Mouse (Mus musculus): ENCODE results near the gene Timp3.
"Not testable (repeated sequence)": the region's sequence is repeated elsewhere in the genome, so short reads cannot be mapped to it uniquely, and the experiment has no call there.

Timp3 gene

GRCm38 (mm10) chr10:86345645-86346044, 45.5 kb downstream of the Timp3 start:
- no peak for DNase-seq (ENCODE audit: extremely low read depth, insufficient read length, low spot score)

GRCm38 (mm10) chr10:86346235-86346840, 46.2 kb downstream of the Timp3 start:
- no peak for DNase-seq (ENCODE audit: extremely low read depth, insufficient read length, low spot score)

GRCm38 (mm10) chr10:86351287-86351686, 51.1 kb downstream of the Timp3 start:
- DNase-seq (ENCODE audit: extremely low read depth, insufficient read length, low spot score): no peak

GRCm38 (mm10) chr10:86352521-86352920, 52.3 kb downstream of the Timp3 start:
- no peak for DNase-seq (ENCODE audit: extremely low read depth, insufficient read length, low spot score)

GRCm38 (mm10) chr10:86356819-86357563, 56.8 kb downstream of the Timp3 start:
- DNase-seq (ENCODE audit: extremely low read depth, insufficient read length, low spot score): no peak

- DNase-seq (ENCODE audit: extremely low read depth, insufficient read length, low spot score): no peak
Measured at GRCm38 (mm10) chr10:86358307-86358975, 58.3 kb downstream of the Timp3 start.

- no peak for DNase-seq (ENCODE audit: extremely low read depth, insufficient read length, low spot score)
Measured at GRCm38 (mm10) chr10:86359208-86359607, 59.0 kb downstream of the Timp3 start.

GRCm38 (mm10) chr10:86359699-86360098, 59.5 kb downstream of the Timp3 start:
- peak; percentile 28 for DNase-seq (ENCODE audit: extremely low read depth, insufficient read length, low spot score)

GRCm38 (mm10) chr10:86363669-86364309, 63.6 kb downstream of the Timp3 start:
- no peak for DNase-seq (ENCODE audit: extremely low read depth, insufficient read length, low spot score)

- no peak for DNase-seq (ENCODE audit: extremely low read depth, insufficient read length, low spot score)
Measured at GRCm38 (mm10) chr10:86365632-86366092, 65.5 kb downstream of the Timp3 start.

- DNase-seq (ENCODE audit: extremely low read depth, insufficient read length, low spot score): no peak
Measured at GRCm38 (mm10) chr10:86367346-86367745, 67.2 kb downstream of the Timp3 start.

- DNase-seq (ENCODE audit: extremely low read depth, insufficient read length, low spot score): no peak
Measured at GRCm38 (mm10) chr10:86368811-86369210, 68.6 kb downstream of the Timp3 start.

- no peak for DNase-seq (ENCODE audit: extremely low read depth, insufficient read length, low spot score)
Measured at GRCm38 (mm10) chr10:86369346-86369745, 69.2 kb downstream of the Timp3 start.

- no peak for DNase-seq (ENCODE audit: extremely low read depth, insufficient read length, low spot score)
Measured at GRCm38 (mm10) chr10:86371561-86371960, 71.4 kb downstream of the Timp3 start.

- DNase-seq (ENCODE audit: extremely low read depth, insufficient read length, low spot score): no peak
Measured at GRCm38 (mm10) chr10:86374061-86374460, 73.9 kb downstream of the Timp3 start.

GRCm38 (mm10) chr10:86375903-86376302, 75.7 kb downstream of the Timp3 start:
- no peak for DNase-seq (ENCODE audit: extremely low read depth, insufficient read length, low spot score)

- DNase-seq (ENCODE audit: extremely low read depth, insufficient read length, low spot score): no peak
Measured at GRCm38 (mm10) chr10:86376392-86377185, 76.4 kb downstream of the Timp3 start.

- DNase-seq (ENCODE audit: extremely low read depth, insufficient read length, low spot score): not testable (repeated sequence)
Measured at GRCm38 (mm10) chr10:86378803-86379202, 78.6 kb downstream of the Timp3 start.

GRCm38 (mm10) chr10:86380626-86381025, 80.5 kb downstream of the Timp3 start:
- no peak for DNase-seq (ENCODE audit: extremely low read depth, insufficient read length, low spot score)

GRCm38 (mm10) chr10:86381150-86381921, 81.2 kb downstream of the Timp3 start:
- no peak for DNase-seq (ENCODE audit: extremely low read depth, insufficient read length, low spot score)
